Mouse (Mus musculus) megakaryocyte progenitor cell, adult 5-6 weeks (primary cell): Measurements from ENCODE around the gene 1500009C09Rik. TPM values are rescaled to one million over a fixed set of nuclear protein-coding genes. Genes with fewer than 3 reads are reported as not detected.
A peak's percentile ranks its signal among the peaks of the same experiment; 100 is the strongest.

Experiments used
- ATAC-seq: replicated peaks from 2 replicates; pipeline ENCODE4 v1.8.0; 2016; ENCODE audit warnings: mild to moderate bottlenecking, moderate TSS enrichment, inconsistent platforms; ENCODE audit not compliant: poor library complexity
- total RNA-seq, 2 experiments: library from RNA; stranded (forward) in 1 of 2; stranded (reverse) in 1 of 2; fragments of 157-497, 149-512 nt in 1 of 2; fragments of 200-1000 nt in 1 of 2; gene quantifications; 2 replicates each; pipeline versions ENCODE4 v1.2.3 to v1.2.4; 2015 to 2017

Gene 1500009C09Rik
- total RNA-seq, 2 experiments from 2014 or later = not detected

- ATAC-seq = no peak
Measured at GRCm38 (mm10) chr15:82247131-82247776, 4.9 kb upstream of the 1500009C09Rik start.

- ATAC-seq = 0 out of 2 replicates have a peak, but pooled peaks have one; percentile 34
Measured at GRCm38 (mm10) chr15:82251579-82251978, 618 bp upstream of the 1500009C09Rik start.

DNA sequence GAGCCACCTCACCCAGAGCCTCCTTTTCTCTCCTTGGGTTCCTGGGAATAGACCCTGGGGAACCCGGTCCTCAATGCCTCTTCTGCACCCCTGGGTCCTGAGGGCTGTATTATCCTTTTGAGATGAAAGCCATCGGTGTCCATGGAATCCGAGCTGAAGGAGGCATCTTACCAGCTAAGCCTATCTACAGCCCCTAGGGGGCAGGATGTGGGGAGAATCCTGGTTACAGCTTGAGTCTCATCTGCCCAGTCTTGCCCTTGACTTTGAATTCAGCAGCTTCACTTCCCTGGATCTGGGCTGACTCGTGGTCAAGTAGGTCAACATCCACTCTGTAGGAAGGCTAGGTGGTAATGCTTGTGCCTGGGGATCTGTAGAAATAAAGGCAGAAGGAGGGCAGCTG, 3.1 kb downstream of the 1500009C09Rik start:
- no peak for ATAC-seq

DNA sequence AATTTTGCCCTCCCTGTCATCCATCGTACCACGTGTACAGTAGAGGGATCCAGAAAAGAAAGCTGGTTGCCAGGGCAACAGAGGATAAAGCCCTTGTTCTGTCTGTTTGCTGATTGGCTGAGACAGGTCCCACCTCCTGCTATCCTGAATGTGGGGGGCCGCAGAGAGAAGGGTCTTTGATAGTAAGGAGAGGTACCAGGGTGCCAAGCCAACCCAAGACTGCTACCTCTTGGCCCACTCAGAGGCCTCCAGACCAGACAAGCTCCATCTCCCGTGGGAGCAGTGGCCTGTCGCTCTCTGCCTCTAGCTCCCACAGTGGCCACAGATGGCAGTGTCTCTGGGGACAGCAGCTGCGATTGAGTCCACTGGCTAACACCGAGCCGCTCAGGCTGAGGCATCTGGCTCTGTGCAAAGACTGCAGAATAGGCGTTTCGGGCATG, 3.8 kb downstream of the 1500009C09Rik start:
- no peak for ATAC-seq

DNA sequence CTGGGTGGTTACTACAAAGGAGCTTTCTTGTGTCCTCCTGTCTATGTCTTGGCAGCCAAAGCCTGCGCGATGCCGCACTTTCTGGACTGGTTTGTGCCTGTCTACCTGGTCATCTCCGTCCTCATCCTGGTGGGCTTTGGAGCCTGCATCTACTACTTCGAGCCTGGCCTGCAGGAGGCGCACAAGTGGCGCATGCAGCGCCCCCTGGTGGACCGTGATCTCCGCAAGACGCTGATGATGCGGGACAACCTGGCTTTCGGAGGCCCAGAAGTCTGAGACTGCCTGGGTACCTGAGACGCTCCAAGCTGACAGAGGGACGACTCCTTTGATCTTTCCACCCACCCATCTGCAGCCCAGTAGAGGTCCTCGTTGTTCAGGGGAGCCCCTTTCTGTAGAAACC, 7.3 kb downstream of the 1500009C09Rik start:
- ATAC-seq = peak; percentile 96

DNA sequence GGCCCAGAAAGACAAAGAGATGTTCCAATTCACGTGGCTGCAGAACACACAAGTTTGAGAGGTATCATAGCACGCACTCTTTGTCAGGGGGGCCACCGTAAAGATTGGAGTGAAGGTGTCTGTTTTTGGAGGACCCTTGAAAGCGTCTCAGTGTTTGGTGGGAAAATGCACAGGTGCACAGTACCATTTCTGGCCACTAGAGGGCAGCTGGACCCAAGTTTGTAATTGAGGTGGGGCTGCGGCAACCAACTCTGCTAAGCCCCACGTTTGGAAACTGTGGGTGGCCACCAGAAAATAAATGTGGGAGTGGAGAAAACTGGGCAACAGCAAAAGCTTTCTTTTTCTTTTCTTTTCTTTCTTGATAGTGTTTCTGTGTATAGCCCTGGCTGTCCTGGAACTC, 14.2 kb downstream of the 1500009C09Rik start:
- ATAC-seq = peak; percentile 80

GRCm38 (mm10) chr15:82268185-82268584, 16.0 kb downstream of the 1500009C09Rik start:
- ATAC-seq = no peak

- no peak for ATAC-seq
Measured at GRCm38 (mm10) chr15:82268783-82269182, 16.6 kb downstream of the 1500009C09Rik start.

- peak; percentile 74 for ATAC-seq
Measured at GRCm38 (mm10) chr15:82271201-82271600, 19.0 kb downstream of the 1500009C09Rik start.

DNA sequence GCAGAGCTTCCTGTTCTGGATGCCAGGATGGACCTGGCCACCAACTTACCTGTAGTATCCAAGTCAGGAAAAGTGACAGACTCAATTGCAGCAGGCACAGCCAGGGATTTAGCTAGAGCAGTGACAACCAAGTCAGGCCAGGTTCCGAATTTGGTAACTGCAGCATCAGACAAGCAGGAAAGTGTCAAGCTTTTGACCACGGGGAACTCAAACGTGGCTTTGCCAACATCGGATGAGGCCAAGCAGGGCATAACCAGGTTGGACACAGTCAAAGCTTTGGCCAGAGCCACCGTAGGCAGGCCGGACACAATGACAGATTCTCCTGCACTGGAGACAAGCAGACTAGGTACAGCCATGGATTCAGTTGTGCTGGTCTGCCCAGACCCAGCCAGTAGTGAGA, 20.1 kb downstream of the 1500009C09Rik start:
- no peak for ATAC-seq

- ATAC-seq = no peak
Measured at GRCm38 (mm10) chr15:82274593-82274926, 22.4 kb downstream of the 1500009C09Rik start, which contains the start of gene Sept3. TSS of gene Sept3 (plus strand) at chr15:82274893.

DNA sequence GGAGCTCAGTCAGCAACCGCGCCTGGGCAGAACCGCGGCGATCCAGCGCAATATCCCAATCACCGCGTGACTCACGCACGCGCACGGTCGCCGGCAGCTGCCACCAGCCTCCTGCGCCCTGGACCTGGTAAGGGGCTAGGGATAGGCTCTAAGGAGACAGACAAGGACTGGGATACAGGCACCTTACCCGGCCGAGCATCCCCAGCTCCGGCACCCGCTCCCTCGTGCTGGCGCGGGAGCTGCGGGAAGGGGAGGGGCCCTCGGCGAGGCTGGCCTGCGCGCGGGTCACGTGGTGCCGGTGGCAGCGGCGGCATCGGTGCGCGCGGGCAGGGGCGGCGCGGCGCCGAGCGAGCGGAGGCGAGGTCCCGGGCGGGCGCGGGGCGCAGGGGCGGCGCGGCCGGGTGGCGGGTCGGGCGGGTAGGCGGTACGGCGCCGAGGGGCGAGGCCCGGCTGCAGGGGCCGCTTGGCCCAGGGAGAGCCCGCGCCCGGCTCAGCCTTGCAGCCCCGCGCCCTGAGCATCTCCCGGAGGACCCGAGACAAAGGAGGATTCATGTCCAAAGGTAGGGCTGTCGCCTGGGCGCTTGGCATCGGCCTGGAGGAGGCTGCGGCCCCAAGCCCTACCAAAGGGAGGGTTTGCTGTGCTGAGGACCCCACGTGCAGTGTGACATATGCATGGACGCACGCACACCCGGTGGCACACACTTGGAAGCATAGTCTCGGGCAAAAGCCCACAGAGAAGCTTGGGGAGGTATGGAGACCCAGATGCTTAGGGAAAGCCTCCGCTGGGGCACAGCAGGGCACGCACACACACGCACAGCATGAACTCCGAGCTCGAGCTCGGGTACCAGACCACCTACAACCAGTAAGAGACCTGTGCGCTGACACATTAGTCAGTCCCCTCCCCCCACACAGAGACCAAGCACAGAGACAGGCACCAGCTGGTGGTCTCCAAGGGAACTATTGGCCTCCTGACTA, 23.0 kb downstream of the 1500009C09Rik start:
- ATAC-seq = 0 out of 2 replicates have a peak, but pooled peaks have one; percentile 7

GRCm38 (mm10) chr15:82277591-82277990, 25.4 kb downstream of the 1500009C09Rik start:
- no peak for ATAC-seq

GRCm38 (mm10) chr15:82280638-82281037, 28.4 kb downstream of the 1500009C09Rik start:
- no peak for ATAC-seq

GRCm38 (mm10) chr15:82286157-82286556, 34.0 kb downstream of the 1500009C09Rik start:
- peak; percentile 86 for ATAC-seq

GRCm38 (mm10) chr15:82290252-82290651, 38.1 kb downstream of the 1500009C09Rik start:
- ATAC-seq = no peak

DNA sequence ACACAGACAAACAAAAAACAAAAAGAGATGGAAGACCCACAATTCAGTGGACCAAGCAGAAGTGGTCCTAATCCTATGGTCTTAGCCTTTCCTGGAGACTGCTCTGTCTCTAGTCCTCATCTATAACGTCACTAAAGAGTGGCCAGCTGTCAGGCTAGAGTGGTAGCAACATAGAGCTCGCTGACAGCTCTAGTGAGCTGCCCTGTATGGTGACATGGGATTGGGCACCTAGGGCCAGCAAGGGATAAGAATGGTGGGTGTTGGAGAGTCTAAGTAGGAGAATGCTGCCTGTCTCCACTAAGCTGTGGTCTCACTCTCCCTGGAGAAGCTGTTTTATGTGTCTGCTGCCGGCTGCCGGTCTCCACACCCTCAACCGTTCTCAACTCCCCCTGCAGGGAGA, 40.7 kb downstream of the 1500009C09Rik start:
- ATAC-seq = no peak

- no peak for ATAC-seq
Measured at GRCm38 (mm10) chr15:82293271-82293711, 41.1 kb downstream of the 1500009C09Rik start.

- ATAC-seq = peak; percentile 74
Measured at GRCm38 (mm10) chr15:82294059-82294458, 41.9 kb downstream of the 1500009C09Rik start.

DNA sequence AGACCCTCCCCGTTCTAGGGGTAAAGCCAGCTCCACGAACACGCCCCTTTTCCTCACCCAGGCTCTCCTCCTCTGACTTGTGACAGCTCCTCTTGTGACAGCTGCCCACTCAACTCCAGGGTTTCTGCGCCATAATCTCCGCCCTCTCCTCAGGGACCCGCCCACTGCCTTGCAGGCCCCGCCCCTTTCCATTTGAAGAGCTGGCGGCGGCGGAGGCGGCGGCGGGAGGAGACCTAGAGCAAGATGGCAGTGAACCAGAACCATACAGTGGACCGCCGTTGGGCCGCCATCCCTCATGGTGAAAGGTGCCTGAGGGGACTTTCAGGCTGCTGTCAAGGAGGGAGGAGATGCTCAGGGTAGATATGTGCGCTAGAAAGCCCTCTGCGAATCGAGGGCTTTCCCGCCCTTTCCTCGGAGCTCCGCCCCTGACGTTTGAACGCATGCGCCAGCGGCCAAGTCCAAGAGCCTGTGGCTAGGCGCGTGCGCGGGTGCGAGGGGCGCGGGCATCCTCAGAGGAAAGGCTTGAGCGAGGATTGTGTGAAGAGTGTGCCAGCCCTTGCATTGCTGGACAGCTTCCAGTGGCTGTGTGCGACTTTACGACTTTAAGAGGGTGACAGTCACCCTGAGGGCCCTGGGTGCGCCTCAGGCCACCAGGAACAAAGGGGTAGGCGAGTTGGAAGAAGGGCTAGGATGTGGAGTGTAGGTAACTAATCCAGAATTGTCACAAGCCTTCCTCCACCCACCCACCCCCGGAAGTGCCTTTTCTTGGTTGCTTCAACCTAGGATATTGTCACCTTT, 46.8 kb downstream of the 1500009C09Rik start, which contains the start of gene Wbp2nl:
Gene Wbp2nl, plus strand, starts transcription at position 191 of the 798 bp plus-strand sequence.
- ATAC-seq = no peak

GRCm38 (mm10) chr15:82307107-82307506, 54.9 kb downstream of the 1500009C09Rik start:
- no peak for ATAC-seq
